Mouse (Mus musculus): Measurements from ENCODE around the gene Pipox. TPM values are rescaled to one million over a fixed set of nuclear protein-coding genes. Genes with fewer than 3 reads are reported as not detected.

The Pipox gene
- polyA plus RNA-seq, 1 experiment from 2014 or later: 12.6 TPM

GRCm38 (mm10) chr11:77836751-77837150, 57.1 kb downstream of the Pipox start:
- H3K4me3 ChIP-seq (ENCODE audit: low read depth, low read length): no peak overlapping the region

DNA sequence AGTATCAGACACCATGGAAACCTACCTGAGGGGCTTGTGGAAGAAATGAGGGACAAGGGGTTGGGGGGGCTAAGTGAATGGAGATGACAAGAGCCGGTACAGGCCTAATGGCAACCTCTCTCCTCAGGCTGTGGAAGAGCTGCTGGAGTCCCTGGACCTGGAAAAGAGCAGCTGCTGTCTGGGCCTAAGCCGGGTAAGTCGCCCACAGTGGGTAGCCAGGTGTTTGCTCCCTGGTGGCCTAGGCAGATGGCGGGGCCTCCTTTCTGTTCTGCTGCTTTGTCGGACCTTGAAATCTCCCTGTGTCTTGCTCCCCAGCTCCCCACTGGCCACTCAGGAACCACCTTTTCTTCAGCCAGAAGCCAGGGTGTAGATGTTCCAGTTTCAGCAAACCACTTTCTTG, 57.6 kb downstream of the Pipox start:
- DNase-seq (ENCODE audit: low spot score, missing footprints) (no peak), ATAC-seq (ENCODE audit: low FRiP score) (no peak)
- Histone ChIP-seq H3K27ac (ENCODE audit: low read depth, low read length) (no peak overlapping the region), H3K36me3 (ENCODE audit: control insufficient read depth, insufficient read depth, low read length) (peaks cover 2% of the 10 kb centered on the region), H3K4me1 (ENCODE audit: control insufficient read depth, insufficient read depth, low read length) (no peaks in the 10 kb centered on the region), H3K9me3 (ENCODE audit: control insufficient read depth, low read length) (no peaks in the 10 kb centered on the region), H3K9ac (ENCODE audit: low read length) (no peak overlapping the region), H3K4me2 (no peak overlapping the region), H3K27me3 (ENCODE audit: control insufficient read depth, insufficient read depth, low read length) (no peaks in the 10 kb centered on the region), H3K4me3 (ENCODE audit: low read depth, low read length) (no peak overlapping the region)
- 82% methylated on average over 5 of the region's 5 CpGs for WGBS

More at GRCm38 (mm10) chr11:77836751-77837150, 57.1 kb downstream of the Pipox start:
- DNase-seq (ENCODE audit: low spot score, missing footprints): no peak
- 66% methylated on average over 4 of the region's 4 CpGs for WGBS
- no peak overlapping the region for H3K4me2 ChIP-seq
- no peaks in the 10 kb centered on the region for H3K9me3 ChIP-seq (ENCODE audit: control insufficient read depth, low read length)
- peaks cover 5% of the 10 kb centered on the region for H3K36me3 ChIP-seq (ENCODE audit: control insufficient read depth, insufficient read depth, low read length)
- no peak for ATAC-seq (ENCODE audit: low FRiP score)
- H3K9ac ChIP-seq (ENCODE audit: low read length): no peak overlapping the region
- no peak overlapping the region for H3K27ac ChIP-seq (ENCODE audit: low read depth, low read length)
- H3K4me1 ChIP-seq (ENCODE audit: control insufficient read depth, insufficient read depth, low read length): no peaks in the 10 kb centered on the region
- H3K27me3 ChIP-seq (ENCODE audit: control insufficient read depth, insufficient read depth, low read length): no peaks in the 10 kb centered on the region

GRCm38 (mm10) chr11:77835109-77835508, 58.8 kb downstream of the Pipox start:
- no peaks in the 10 kb centered on the region for H3K9me3 ChIP-seq (ENCODE audit: control insufficient read depth, low read length)
- 73% methylated on average over 3 of the region's 3 CpGs for WGBS
- H3K36me3 ChIP-seq (ENCODE audit: control insufficient read depth, insufficient read depth, low read length): peaks cover 2% of the 10 kb centered on the region

DNA sequence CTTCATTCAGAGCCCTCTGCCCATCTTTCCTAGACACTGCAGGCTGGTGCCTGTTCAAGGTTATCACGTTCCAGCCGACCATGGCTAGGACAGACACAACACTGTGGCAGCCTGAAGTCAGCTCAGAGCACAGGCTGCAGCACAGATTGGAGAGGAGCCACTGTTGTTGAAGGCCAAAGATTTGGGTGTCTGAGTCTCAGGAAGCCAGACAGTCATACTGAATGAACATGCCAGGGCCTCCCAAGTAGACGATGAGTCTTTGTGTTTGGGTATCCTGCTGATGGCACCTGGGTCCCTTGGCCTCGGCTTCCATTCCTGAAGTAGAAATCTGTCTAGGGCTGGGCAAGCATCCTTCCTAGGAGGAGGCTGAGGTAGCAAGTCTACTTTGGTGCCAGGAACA, 61.4 kb downstream of the Pipox start:
- Histone ChIP-seq H3K4me3 (ENCODE audit: low read depth, low read length) (no peak overlapping the region), H3K4me1 (ENCODE audit: control insufficient read depth, insufficient read depth, low read length) (peaks cover under 1% of the 10 kb centered on the region; the same call in 1 of the 2 replicates), H3K4me2 (no peak overlapping the region), H3K9me3 (ENCODE audit: control insufficient read depth, low read length) (no peaks in the 10 kb centered on the region), H3K27me3 (ENCODE audit: control insufficient read depth, insufficient read depth, low read length) (no peaks in the 10 kb centered on the region), H3K27ac (ENCODE audit: low read depth, low read length) (no peak overlapping the region), H3K9ac (ENCODE audit: low read length) (no peak overlapping the region), H3K36me3 (ENCODE audit: control insufficient read depth, insufficient read depth, low read length) (peaks cover 2% of the 10 kb centered on the region)
- DNase-seq (ENCODE audit: low spot score, missing footprints) (no peak), ATAC-seq (ENCODE audit: low FRiP score) (no peak)
- WGBS: 79% methylated on average over 4 of the region's 4 CpGs

More at GRCm38 (mm10) chr11:77835109-77835508, 58.8 kb downstream of the Pipox start:
- DNase-seq (ENCODE audit: low spot score, missing footprints) (no peak), ATAC-seq (ENCODE audit: low FRiP score) (no peak)
- no peak overlapping the region for H3K27ac ChIP-seq (ENCODE audit: low read depth, low read length)
- no peak overlapping the region for H3K4me2 ChIP-seq
- H3K27me3 ChIP-seq (ENCODE audit: control insufficient read depth, insufficient read depth, low read length): no peaks in the 10 kb centered on the region
- no peak overlapping the region for H3K4me3 ChIP-seq (ENCODE audit: low read depth, low read length)
- no peaks in the 10 kb centered on the region for H3K4me1 ChIP-seq (ENCODE audit: control insufficient read depth, insufficient read depth, low read length)
- no peak overlapping the region for H3K9ac ChIP-seq (ENCODE audit: low read length)

GRCm38 (mm10) chr11:77830875-77831274, 63.0 kb downstream of the Pipox start:
- no peak for DNase-seq (ENCODE audit: low spot score, missing footprints)
- Histone ChIP-seq H3K9me3 (ENCODE audit: control insufficient read depth, low read length) (no peaks in the 10 kb centered on the region), H3K27me3 (ENCODE audit: control insufficient read depth, insufficient read depth, low read length) (peaks cover 2% of the 10 kb centered on the region; the same call in 1 of the 2 replicates), H3K4me1 (ENCODE audit: control insufficient read depth, insufficient read depth, low read length) (peaks cover 6% of the 10 kb centered on the region; the same call in 1 of the 2 replicates), H3K36me3 (ENCODE audit: control insufficient read depth, insufficient read depth, low read length) (peaks cover 2% of the 10 kb centered on the region), H3K4me3 (ENCODE audit: low read depth, low read length) (no peak overlapping the region), H3K4me2 (no peak overlapping the region), H3K9ac (ENCODE audit: low read length) (no peak overlapping the region), H3K27ac (ENCODE audit: low read depth, low read length) (no peak overlapping the region)
- ATAC-seq (ENCODE audit: low FRiP score): no peak
- 68% methylated on average over 7 of the region's 7 CpGs for WGBS

Other genes with a start within 250 kb of the Pipox start
- gene Nufip2, start 207.9 kb downstream of the Pipox start, polyA plus RNA-seq (2014; fragmentation: Nextera tagmentation; extraction: Ambion mirVana): 4.8 TPM in 2 replicates
- 2.3 and 2.7 TPM in 2 replicates for gene Cryba1, start 168.8 kb downstream of the Pipox start, polyA plus RNA-seq (2014; fragmentation: Nextera tagmentation; extraction: Ambion mirVana)
- 22.6 and 23.8 TPM in 2 replicates for gene Myo18a, start 130.8 kb downstream of the Pipox start, polyA plus RNA-seq (2014; fragmentation: Nextera tagmentation; extraction: Ambion mirVana)
- 0.65 and 0.79 TPM in 2 replicates for gene Gm10277, start 106.3 kb downstream of the Pipox start, polyA plus RNA-seq (2014; fragmentation: Nextera tagmentation; extraction: Ambion mirVana)
- gene Sez6, start 36.7 kb upstream of the Pipox start, polyA plus RNA-seq (2014; fragmentation: Nextera tagmentation; extraction: Ambion mirVana): 7.2 and 8.6 TPM in 2 replicates
- gene Phf12, start 88.7 kb upstream of the Pipox start, polyA plus RNA-seq (2014; fragmentation: Nextera tagmentation; extraction: Ambion mirVana): 15.5 and 18.0 TPM in 2 replicates
- gene Dhrs13, start 138.2 kb upstream of the Pipox start, polyA plus RNA-seq (2014; fragmentation: Nextera tagmentation; extraction: Ambion mirVana): 17.4 and 18.0 TPM in 2 replicates
- gene Flot2, start 143.8 kb upstream of the Pipox start, polyA plus RNA-seq (2014; fragmentation: Nextera tagmentation; extraction: Ambion mirVana): 52.7 and 57.6 TPM in 2 replicates
- gene Eral1, start 186.3 kb upstream of the Pipox start, polyA plus RNA-seq (2014; fragmentation: Nextera tagmentation; extraction: Ambion mirVana): 39.0 and 39.6 TPM in 2 replicates
- 26.5 and 26.6 TPM in 2 replicates for gene Fam222b, start 200.6 kb upstream of the Pipox start, polyA plus RNA-seq (2014; fragmentation: Nextera tagmentation; extraction: Ambion mirVana)